Mouse (Mus musculus): Measurements from ENCODE around the gene Cic. TPM values are rescaled to one million over a fixed set of nuclear protein-coding genes. Genes with fewer than 3 reads are reported as not detected.

The Cic gene
- polyA plus RNA-seq, 1 experiment = 251 TPM

GRCm38 (mm10) chr7:25334472-25334871 is 67.0 kb downstream of the Cic start:
- H3K4me3 ChIP-seq (ENCODE audit: insufficient read depth, low read length) = no peak overlapping the region
- no peak for TF ChIP-seq POLR2A (IDR thresholded peaks at IDR 0.05; ENCODE audit: borderline replicate concordance, low read depth, low read length)
- no peak for TF ChIP-seq CTCF (IDR thresholded peaks at IDR 0.05; ENCODE audit: low read depth, low read length)
- H3K4me1 ChIP-seq (ENCODE audit: control insufficient read depth, insufficient read depth, low read length) = no peaks in the 10 kb centered on the region
- H3K27ac ChIP-seq (ENCODE audit: insufficient read depth, low read depth, low read length) = no peak overlapping the region

- TF ChIP-seq CTCF (IDR thresholded peaks at IDR 0.05; ENCODE audit: low read depth, low read length) (no peak), POLR2A (IDR thresholded peaks at IDR 0.05; ENCODE audit: borderline replicate concordance, low read depth, low read length) (no peak)
- Histone ChIP-seq H3K4me3 (ENCODE audit: insufficient read depth, low read length) (no peak overlapping the region), H3K4me1 (ENCODE audit: control insufficient read depth, insufficient read depth, low read length) (no peaks in the 10 kb centered on the region), H3K27ac (ENCODE audit: insufficient read depth, low read depth, low read length) (no peak overlapping the region)
Measured at GRCm38 (mm10) chr7:25339329-25339728, 71.8 kb downstream of the Cic start.

- TF ChIP-seq CTCF (IDR thresholded peaks at IDR 0.05; ENCODE audit: low read depth, low read length) (no peak), POLR2A (IDR thresholded peaks at IDR 0.05; ENCODE audit: borderline replicate concordance, low read depth, low read length) (no peak)
- H3K27ac ChIP-seq (ENCODE audit: insufficient read depth, low read depth, low read length) = no peak overlapping the region
- no peak overlapping the region for H3K4me3 ChIP-seq (ENCODE audit: insufficient read depth, low read length)
- H3K4me1 ChIP-seq (ENCODE audit: control insufficient read depth, insufficient read depth, low read length) = no peaks in the 10 kb centered on the region
Measured at GRCm38 (mm10) chr7:25341000-25341784, 73.7 kb downstream of the Cic start.

Other genes starting within 250 kb of the Cic start
- 1.5 and 2.1 TPM in 2 replicates for gene Grik5, start 195.4 kb upstream of the Cic start, polyA plus RNA-seq (2012; ENCODE audit: insufficient read depth, insufficient read length, missing spikeins)
- gene Zfp574, start 195.1 kb upstream of the Cic start, polyA plus RNA-seq (2012; ENCODE audit: insufficient read depth, insufficient read length, missing spikeins) = 9.6 and 9.7 TPM in 2 replicates
- gene Pou2f2, start 88.0 kb upstream of the Cic start, polyA plus RNA-seq (2012; ENCODE audit: insufficient read depth, insufficient read length, missing spikeins) = 105 and 121 TPM in 2 replicates
- 12.6 and 12.7 TPM in 2 replicates for gene Dedd2, start 47.1 kb upstream of the Cic start, polyA plus RNA-seq (2012; ENCODE audit: insufficient read depth, insufficient read length, missing spikeins)
- gene Zfp526, start 46.3 kb upstream of the Cic start, polyA plus RNA-seq (2012; ENCODE audit: insufficient read depth, insufficient read length, missing spikeins) = 5.0 and 6.4 TPM in 2 replicates
- gene Gsk3a, start 29.9 kb upstream of the Cic start, polyA plus RNA-seq (2012; ENCODE audit: insufficient read depth, insufficient read length, missing spikeins) = 78.6 and 87.1 TPM in 2 replicates
- gene Erf, start 16.9 kb upstream of the Cic start, polyA plus RNA-seq (2012; ENCODE audit: insufficient read depth, insufficient read length, missing spikeins) = 22.7 and 27.8 TPM in 2 replicates
- 35.5 and 38.0 TPM in 2 replicates for gene Pafah1b3, start 30.3 kb downstream of the Cic start, polyA plus RNA-seq (2012; ENCODE audit: insufficient read depth, insufficient read length, missing spikeins)
- not detected in 2 replicates for gene Prr19, start 33.7 kb downstream of the Cic start, polyA plus RNA-seq (2012; ENCODE audit: insufficient read depth, insufficient read length, missing spikeins)
- not detected in 2 replicates for gene Tmem145, start 38.4 kb downstream of the Cic start, polyA plus RNA-seq (2012; ENCODE audit: insufficient read depth, insufficient read length, missing spikeins)
- gene Megf8, start 49.5 kb downstream of the Cic start, polyA plus RNA-seq (2012; ENCODE audit: insufficient read depth, insufficient read length, missing spikeins) = 13.2 and 13.8 TPM in 2 replicates
- gene Cnfn, start 102.0 kb downstream of the Cic start, polyA plus RNA-seq (2012; ENCODE audit: insufficient read depth, insufficient read length, missing spikeins) = not detected in 2 replicates
- gene Lipe, start 131.0 kb downstream of the Cic start, polyA plus RNA-seq (2012; ENCODE audit: insufficient read depth, insufficient read length, missing spikeins) = 28.7 and 37.1 TPM in 2 replicates
- gene Cxcl17, start 145.2 kb downstream of the Cic start, polyA plus RNA-seq (2012; ENCODE audit: insufficient read depth, insufficient read length, missing spikeins) = not detected in 2 replicates
- 20.1 and 21.5 TPM in 2 replicates for gene Ceacam1, start 209.9 kb downstream of the Cic start, polyA plus RNA-seq (2012; ENCODE audit: insufficient read depth, insufficient read length, missing spikeins)

All from bone marrow macrophage, adult 2 months (primary cell).